Mouse (Mus musculus): ENCODE measurements at regions not wholly inside any gene's neighbourhood (a gene's known extent, or its start where the extent isn't known, plus 50 kb on each side); places are given as distances from the start of the nearest gene placed in this dataset.
A peak's percentile ranks its signal among the peaks of the same experiment; 100 is the strongest.

- H3K27me3 ChIP-seq (ENCODE audit: insufficient read depth, low read length), result no peaks in the 10 kb centered on the region
- WGBS, result 79% methylated on average over 12 of the region's 12 CpGs
- H3K36me3 ChIP-seq (ENCODE audit: insufficient read depth, low read length), result no peaks in the 10 kb centered on the region
- no peak overlapping the region for H3K4me2 ChIP-seq (ENCODE audit: low read depth, low read length)
- ATAC-seq (no peak), DNase-seq (ENCODE audit: low spot score) (no peak)
- no peaks in the 10 kb centered on the region for H3K4me1 ChIP-seq (ENCODE audit: insufficient read depth, low read length)
- no peak overlapping the region for H3K9ac ChIP-seq (replicated peaks; ENCODE audit: low read length)
- no peak for TF ChIP-seq CTCF (IDR thresholded peaks at IDR 0.05; ENCODE audit: low read depth)
- H3K9me3 ChIP-seq (ENCODE audit: low read length), result no peaks in the 10 kb centered on the region
- no peak overlapping the region for H3K4me3 ChIP-seq (ENCODE audit: low read length)
- H3K27ac ChIP-seq, result no peak overlapping the region
Measured at GRCm38 (mm10) chr2:166375639-166376038, 220.2 kb upstream of the Sulf2 start.

GRCm38 (mm10) chr2:166370776-166371175 lies 215.3 kb upstream of the Sulf2 start:
- WGBS, result 77% methylated on average over 6 of the region's 6 CpGs
- no peak overlapping the region for H3K27ac ChIP-seq
- DNase-seq (ENCODE audit: low spot score) (no peak), ATAC-seq (no peak)
- no peaks in the 10 kb centered on the region for H3K9me3 ChIP-seq (ENCODE audit: low read length)
- no peaks in the 10 kb centered on the region for H3K27me3 ChIP-seq (ENCODE audit: insufficient read depth, low read length)
- TF ChIP-seq CTCF (IDR thresholded peaks at IDR 0.05; ENCODE audit: low read depth), result no peak
- no peaks in the 10 kb centered on the region for H3K4me1 ChIP-seq (ENCODE audit: insufficient read depth, low read length)
- no peak overlapping the region for H3K4me2 ChIP-seq (ENCODE audit: low read depth, low read length)
- no peaks in the 10 kb centered on the region for H3K36me3 ChIP-seq (ENCODE audit: insufficient read depth, low read length)
- no peak overlapping the region for H3K9ac ChIP-seq (replicated peaks; ENCODE audit: low read length)
- no peak overlapping the region for H3K4me3 ChIP-seq (ENCODE audit: low read length)

GRCm38 (mm10) chr2:166361645-166362044 lies 206.2 kb upstream of the Sulf2 start:
- no peaks in the 10 kb centered on the region for H3K36me3 ChIP-seq (ENCODE audit: insufficient read depth, low read length)
- DNase-seq (ENCODE audit: low spot score) (no peak), ATAC-seq (no peak)
- H3K27ac ChIP-seq, result no peak overlapping the region
- no peak overlapping the region for H3K4me2 ChIP-seq (ENCODE audit: low read depth, low read length)
- H3K9ac ChIP-seq (replicated peaks; ENCODE audit: low read length), result no peak overlapping the region
- WGBS, result 90% methylated on average over 6 of the region's 6 CpGs
- H3K27me3 ChIP-seq (ENCODE audit: insufficient read depth, low read length), result no peaks in the 10 kb centered on the region
- no peaks in the 10 kb centered on the region for H3K9me3 ChIP-seq (ENCODE audit: low read length)
- no peak for TF ChIP-seq CTCF (IDR thresholded peaks at IDR 0.05; ENCODE audit: low read depth)
- H3K4me3 ChIP-seq (ENCODE audit: low read length), result no peak overlapping the region
- peaks cover 6% of the 10 kb centered on the region for H3K4me1 ChIP-seq (ENCODE audit: insufficient read depth, low read length)

- DNase-seq (ENCODE audit: low spot score) (no peak), ATAC-seq (no peak)
- Histone ChIP-seq H3K4me2 (ENCODE audit: low read depth, low read length) (no peak overlapping the region), H3K27ac (no peak overlapping the region), H3K4me1 (ENCODE audit: insufficient read depth, low read length) (peaks cover 6% of the 10 kb centered on the region), H3K36me3 (ENCODE audit: insufficient read depth, low read length) (no peaks in the 10 kb centered on the region), H3K9ac (replicated peaks; ENCODE audit: low read length) (no peak overlapping the region), H3K4me3 (ENCODE audit: low read length) (no peak overlapping the region), H3K9me3 (ENCODE audit: low read length) (no peaks in the 10 kb centered on the region), H3K27me3 (ENCODE audit: insufficient read depth, low read length) (no peaks in the 10 kb centered on the region)
- TF ChIP-seq CTCF (IDR thresholded peaks at IDR 0.05; ENCODE audit: low read depth), result no peak
- WGBS, result 30% methylated on average over 3 of the region's 3 CpGs
Measured at GRCm38 (mm10) chr2:166360786-166361185, 205.3 kb upstream of the Sulf2 start.

- Histone ChIP-seq H3K36me3 (ENCODE audit: insufficient read depth, low read length) (no peaks in the 10 kb centered on the region), H3K27me3 (ENCODE audit: insufficient read depth, low read length) (no peaks in the 10 kb centered on the region), H3K4me2 (ENCODE audit: low read depth, low read length) (no peak overlapping the region), H3K27ac (no peak overlapping the region), H3K4me3 (ENCODE audit: low read length) (no peak overlapping the region), H3K9me3 (ENCODE audit: low read length) (no peaks in the 10 kb centered on the region), H3K9ac (replicated peaks; ENCODE audit: low read length) (no peak overlapping the region), H3K4me1 (ENCODE audit: insufficient read depth, low read length) (peaks cover 6% of the 10 kb centered on the region)
- DNase-seq (ENCODE audit: low spot score) (peak; percentile 67), ATAC-seq (peak; percentile 58)
- no peak; the same call in 1 of the 2 replicates for TF ChIP-seq CTCF (IDR thresholded peaks at IDR 0.05; ENCODE audit: low read depth)
- WGBS, result 13% methylated on average over 13 of the region's 13 CpGs
Measured at GRCm38 (mm10) chr2:166359995-166360394, 204.5 kb upstream of the Sulf2 start.

- TF ChIP-seq CTCF (IDR thresholded peaks at IDR 0.05; ENCODE audit: low read depth), result no peak
Measured at GRCm38 (mm10) chr2:166357824-166358223, 202.4 kb upstream of the Sulf2 start.

GRCm38 (mm10) chr2:166355944-166356343 lies 200.5 kb upstream of the Sulf2 start:
- no peak overlapping the region for H3K9ac ChIP-seq (replicated peaks; ENCODE audit: low read length)
- no peak for ATAC-seq
- no peak overlapping the region for H3K4me2 ChIP-seq (ENCODE audit: low read depth, low read length)
- H3K4me1 ChIP-seq (ENCODE audit: insufficient read depth, low read length), result peaks cover 14% of the 10 kb centered on the region
- DNase-seq (ENCODE audit: low spot score), result peak; percentile 46
- TF ChIP-seq CTCF (IDR thresholded peaks at IDR 0.05; ENCODE audit: low read depth), result no peak
- H3K27ac ChIP-seq, result no peak overlapping the region
- H3K36me3 ChIP-seq (ENCODE audit: insufficient read depth, low read length), result no peaks in the 10 kb centered on the region
- H3K27me3 ChIP-seq (ENCODE audit: insufficient read depth, low read length), result no peaks in the 10 kb centered on the region
- WGBS, result 37% methylated on average over 7 of the region's 7 CpGs
- H3K4me3 ChIP-seq (ENCODE audit: low read length), result no peak overlapping the region
- H3K9me3 ChIP-seq (ENCODE audit: low read length), result no peaks in the 10 kb centered on the region

More at GRCm38 (mm10) chr2:166357824-166358223, 202.4 kb upstream of the Sulf2 start:
- Histone ChIP-seq H3K9ac (replicated peaks; ENCODE audit: low read length) (no peak overlapping the region), H3K36me3 (ENCODE audit: insufficient read depth, low read length) (no peaks in the 10 kb centered on the region), H3K27me3 (ENCODE audit: insufficient read depth, low read length) (no peaks in the 10 kb centered on the region), H3K9me3 (ENCODE audit: low read length) (no peaks in the 10 kb centered on the region), H3K4me1 (ENCODE audit: insufficient read depth, low read length) (peaks cover 14% of the 10 kb centered on the region), H3K27ac (no peak overlapping the region), H3K4me2 (ENCODE audit: low read depth, low read length) (no peak overlapping the region), H3K4me3 (ENCODE audit: low read length) (no peak overlapping the region)
- DNase-seq (ENCODE audit: low spot score) (no peak), ATAC-seq (no peak)
- 58% methylated on average over 7 of the region's 7 CpGs for WGBS
